Mouse (Mus musculus) c-Kit-positive CD71-positive TER-119-negative erythroid progenitor cells, embryonic 14.5 days (primary cell): ENCODE results near the gene Adra1d.

Experiments
- DNase-seq: peaks from one replicate; pipeline ENCODE4 v3.0.0-alpha.2; 2013; ENCODE audit warnings: low read depth

The Adra1d gene

GRCm38 (mm10) chr2:131539780-131540179 lies 22.3 kb downstream of the Adra1d start:
- DNase-seq = no peak

DNA sequence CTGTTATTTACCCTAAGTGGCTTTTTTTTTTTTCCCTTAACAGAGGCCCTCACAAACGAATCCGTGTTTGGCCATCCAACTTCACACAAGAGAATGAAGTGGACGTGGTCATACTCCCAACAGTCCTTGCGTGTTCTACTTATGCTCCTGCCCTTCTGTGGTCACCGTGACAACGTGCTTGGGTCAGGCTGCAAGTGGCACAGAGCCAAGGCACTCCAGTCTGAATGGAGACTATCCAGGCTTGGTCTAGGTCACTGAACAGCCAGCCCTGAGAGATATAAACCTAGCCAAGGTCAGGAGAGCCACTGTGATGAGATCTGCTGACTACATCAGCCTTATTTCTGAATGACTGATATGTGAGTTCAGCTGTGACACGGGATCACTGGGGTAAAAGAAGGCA lies 23.7 kb downstream of the Adra1d start:
- DNase-seq = no peak

DNA sequence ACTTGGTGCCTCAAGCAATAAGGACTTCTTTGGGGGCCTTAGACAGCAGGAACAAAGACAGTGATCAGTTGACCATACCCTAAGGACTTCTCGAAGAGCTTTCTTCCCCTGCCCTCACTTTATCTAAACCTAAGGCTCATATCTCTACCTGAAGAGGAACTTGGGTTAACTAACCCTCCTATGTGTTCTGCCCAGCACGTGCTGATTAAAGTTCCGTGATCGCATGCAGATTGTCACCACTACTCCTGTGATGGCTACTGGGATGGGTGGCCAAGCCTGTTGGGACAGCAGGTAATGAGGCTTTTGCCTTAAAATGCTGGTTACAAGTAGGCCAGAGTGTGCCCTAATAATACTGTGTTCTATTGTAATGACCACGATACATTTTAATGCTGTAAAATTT lies 26.9 kb downstream of the Adra1d start:
- no peak for DNase-seq

- DNase-seq = no peak
Observed at GRCm38 (mm10) chr2:131531271-131531670, 30.8 kb downstream of the Adra1d start.

GRCm38 (mm10) chr2:131530623-131531008 lies 31.5 kb downstream of the Adra1d start:
- DNase-seq = no peak

GRCm38 (mm10) chr2:131529898-131530622 lies 32.0 kb downstream of the Adra1d start:
- DNase-seq = peak; percentile 48

DNA sequence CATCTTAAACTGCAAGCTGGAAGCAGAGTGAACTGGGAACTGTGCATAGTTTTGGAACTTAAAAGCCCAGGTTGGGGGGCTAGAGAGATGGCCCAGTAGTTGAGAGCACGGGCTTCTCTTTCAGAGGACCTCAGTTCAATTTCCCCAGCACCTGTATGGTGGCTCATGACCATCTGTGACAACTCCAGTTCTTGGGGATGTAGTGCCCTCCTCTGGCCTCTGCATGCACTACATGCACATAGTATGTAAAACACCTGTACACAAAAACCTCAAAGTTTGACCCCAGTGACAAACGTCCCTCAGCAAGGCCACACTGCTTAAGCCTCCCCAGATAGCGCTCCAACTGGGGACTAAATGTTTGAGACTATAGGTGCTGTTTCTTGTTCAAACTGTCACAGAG lies 35.0 kb downstream of the Adra1d start:
- DNase-seq = peak; percentile 55

DNA sequence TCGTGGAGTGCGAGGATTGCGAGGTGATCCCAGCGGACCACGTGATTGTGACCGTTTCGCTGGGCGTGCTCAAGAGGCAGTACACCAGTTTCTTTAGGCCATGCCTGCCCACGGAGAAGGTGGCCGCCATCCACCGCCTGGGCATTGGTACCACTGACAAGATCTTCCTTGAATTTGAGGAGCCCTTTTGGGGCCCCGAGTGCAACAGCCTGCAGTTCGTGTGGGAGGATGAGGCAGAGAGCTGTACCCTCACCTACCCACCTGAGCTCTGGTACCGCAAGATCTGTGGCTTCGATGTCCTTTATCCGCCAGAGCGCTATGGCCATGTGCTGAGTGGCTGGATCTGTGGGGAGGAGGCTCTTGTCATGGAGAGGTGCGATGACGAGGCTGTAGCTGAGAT lies 41.3 kb downstream of the Adra1d start:
- DNase-seq = no peak

DNA sequence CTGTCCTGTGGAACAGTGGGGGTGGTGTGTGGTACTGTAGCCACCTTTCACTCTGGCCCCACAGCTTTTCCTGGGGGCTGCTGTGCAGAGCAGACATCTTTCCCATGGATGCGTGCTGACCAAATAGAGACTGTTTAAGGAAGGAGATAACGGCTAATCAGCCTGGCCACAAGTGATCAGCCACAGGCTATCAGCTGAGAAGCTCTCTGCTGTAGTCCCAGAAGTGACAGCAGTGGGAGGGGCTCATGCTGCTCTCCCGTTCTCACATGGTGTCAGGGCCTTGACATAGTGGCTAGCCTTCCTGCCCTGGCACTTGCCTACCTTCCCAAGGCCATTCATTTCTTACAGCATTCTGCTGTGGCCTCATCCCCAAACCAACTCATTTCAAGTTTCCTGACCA lies 43.3 kb downstream of the Adra1d start:
- DNase-seq = peak; percentile 55

- DNase-seq = no peak
Observed at GRCm38 (mm10) chr2:131517550-131517949, 44.5 kb downstream of the Adra1d start.

GRCm38 (mm10) chr2:131514055-131514621 lies 47.9 kb downstream of the Adra1d start:
- DNase-seq = no peak

DNA sequence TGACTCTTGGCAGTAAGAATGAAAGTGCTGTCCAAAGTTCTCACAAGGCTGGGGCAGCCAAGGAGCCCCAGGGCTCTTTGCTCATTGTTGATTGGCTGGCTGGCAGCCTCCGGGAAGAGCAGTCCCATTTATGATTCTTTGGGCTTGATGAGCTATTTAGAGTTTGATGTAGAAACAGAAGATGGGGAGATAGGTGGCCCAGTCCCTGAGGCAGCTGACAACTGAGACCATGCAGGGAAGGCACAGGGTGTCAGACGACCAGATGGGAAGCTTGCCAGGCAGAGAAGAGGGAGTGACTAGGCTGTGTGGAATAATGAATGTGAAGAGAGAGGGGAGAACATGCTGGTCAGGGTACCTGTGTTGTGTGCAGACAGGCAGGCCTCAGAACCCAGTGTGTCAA lies 48.6 kb downstream of the Adra1d start:
- DNase-seq = no peak

DNA sequence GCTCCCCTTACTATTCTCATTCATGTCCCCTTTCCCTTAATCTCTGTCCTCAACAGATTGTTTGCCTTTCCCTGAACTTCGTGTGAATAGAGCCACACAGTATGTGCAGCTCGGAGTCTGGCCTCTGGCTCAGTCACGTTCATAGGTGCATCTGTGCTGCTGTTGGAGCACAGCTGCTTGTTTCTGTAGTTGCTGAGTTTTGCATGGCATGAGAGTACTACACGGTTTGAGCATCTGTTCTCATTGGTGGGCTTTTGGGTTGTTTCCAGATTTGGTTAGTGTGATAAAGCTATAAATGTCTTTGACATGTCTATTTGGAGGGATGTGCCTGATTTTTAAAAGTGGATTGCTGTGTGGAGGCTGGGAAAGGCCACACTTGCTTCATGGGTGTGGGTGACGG lies 51.6 kb downstream of the Adra1d start:
- DNase-seq = no peak

DNA sequence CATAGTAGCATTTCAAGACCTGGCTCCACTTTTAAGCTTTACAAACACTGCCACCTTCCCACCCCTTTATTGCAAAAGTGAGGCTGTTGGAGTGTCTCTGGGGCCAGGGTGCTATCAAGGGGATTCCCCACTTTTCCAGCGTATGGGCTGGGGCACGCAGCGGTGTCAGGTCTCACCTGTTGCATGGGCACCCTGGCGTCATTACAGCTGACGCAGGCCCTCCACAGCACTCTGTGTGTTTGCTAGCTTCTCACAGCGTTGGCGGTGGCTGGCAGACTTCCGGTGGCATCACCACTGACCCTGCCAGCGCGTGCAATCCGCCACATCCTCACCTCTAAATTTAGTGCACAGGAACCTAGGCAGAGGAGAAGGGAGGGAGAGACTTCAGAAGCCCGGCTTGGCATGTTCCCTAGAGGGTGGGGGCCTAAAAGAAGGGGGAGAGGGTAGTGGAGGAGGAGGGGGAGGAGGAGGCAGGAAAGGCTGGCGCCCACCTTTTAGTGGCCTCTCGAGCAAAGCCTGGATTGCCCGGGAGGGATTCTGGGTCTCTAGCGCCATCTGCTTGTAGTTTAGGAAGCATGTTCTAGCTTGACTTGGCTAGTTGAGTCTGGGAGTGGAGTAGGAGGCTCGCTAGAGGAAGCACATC lies 52.3 kb downstream of the Adra1d start:
- no peak for DNase-seq

DNA sequence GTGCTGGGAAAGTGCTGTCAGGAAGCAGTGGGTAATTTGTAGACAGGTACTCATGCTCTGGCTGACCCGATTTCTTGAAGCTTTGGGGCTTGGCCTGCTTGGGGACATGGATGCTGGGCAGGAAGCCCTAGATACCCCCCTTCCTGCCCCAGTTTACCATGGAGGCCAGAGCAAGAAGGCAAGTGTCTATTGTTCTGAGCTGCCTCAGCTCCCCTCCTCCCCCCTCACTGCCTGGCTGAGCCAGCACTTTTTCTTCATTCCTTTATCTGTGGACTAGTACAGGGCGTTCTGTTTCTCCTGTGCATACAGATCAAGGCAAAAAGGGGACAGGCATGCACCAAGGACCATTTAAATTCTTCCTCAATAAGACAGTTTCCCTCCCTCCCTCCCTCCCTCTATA lies 53.6 kb downstream of the Adra1d start:
- DNase-seq = no peak

- DNase-seq = no peak
Observed at GRCm38 (mm10) chr2:131506358-131506757, 55.7 kb downstream of the Adra1d start.

DNA sequence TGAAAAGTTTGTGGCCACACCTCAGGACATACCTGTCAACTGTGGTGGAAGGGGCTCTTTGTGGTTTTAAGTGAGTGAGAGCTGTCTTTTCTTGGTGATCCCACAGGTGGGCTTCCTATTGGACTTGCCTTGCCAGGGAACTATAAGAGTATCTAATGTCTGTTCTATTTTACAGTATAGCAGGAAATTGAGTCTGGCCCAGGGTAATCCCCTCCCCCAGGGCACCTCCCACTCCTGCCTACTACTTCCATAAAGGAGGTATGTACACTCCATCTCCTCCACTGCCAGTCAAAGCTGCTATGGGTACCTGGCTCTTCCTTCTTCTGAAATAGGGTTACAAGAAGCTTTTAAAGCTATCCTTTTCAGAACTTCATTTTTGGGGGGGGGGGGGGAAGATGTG lies 56.7 kb downstream of the Adra1d start:
- DNase-seq = no peak

DNA sequence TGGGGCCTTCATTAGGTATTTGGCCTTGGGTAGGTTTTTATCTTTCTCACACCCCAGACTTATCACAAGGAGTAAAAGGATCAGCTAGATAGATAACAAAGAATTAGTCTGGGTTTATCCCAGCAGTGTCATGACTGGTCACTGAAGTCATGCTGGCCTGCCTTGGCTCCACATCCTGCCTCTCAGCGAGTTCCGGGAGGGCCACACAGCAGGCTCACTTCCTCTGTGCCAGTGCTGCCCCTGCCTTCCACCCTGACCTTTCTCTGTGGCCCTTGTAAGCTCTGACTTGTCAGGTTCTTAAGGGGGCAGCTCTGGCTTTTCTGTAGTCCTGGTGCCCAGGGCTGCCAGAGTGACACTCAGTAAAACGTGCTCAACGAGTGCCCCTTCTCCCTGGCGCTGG lies 59.5 kb downstream of the Adra1d start:
- no peak for DNase-seq

DNA sequence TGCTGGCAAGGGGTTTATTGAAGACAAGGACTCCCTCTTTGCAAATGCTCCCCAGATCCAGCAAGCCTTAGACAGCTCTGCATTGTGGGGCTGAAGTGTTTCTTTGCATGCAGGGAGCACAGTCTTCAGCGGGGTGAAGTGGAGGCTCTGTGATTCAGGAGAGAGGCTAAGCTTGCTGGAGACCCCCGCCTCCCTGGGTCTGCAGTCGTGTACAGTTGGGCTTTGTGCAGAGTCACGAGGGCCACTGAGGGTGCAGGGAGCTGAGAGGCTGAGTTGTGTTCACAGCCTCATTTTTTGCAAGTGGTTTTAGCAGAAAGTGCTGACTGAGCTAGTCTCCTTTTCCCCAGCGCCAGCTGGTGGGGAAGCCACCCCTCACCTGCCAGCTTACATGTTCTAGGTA lies 60.2 kb downstream of the Adra1d start:
- DNase-seq = no peak

- no peak for DNase-seq
Observed at GRCm38 (mm10) chr2:131499290-131499845, 62.7 kb downstream of the Adra1d start.

DNA sequence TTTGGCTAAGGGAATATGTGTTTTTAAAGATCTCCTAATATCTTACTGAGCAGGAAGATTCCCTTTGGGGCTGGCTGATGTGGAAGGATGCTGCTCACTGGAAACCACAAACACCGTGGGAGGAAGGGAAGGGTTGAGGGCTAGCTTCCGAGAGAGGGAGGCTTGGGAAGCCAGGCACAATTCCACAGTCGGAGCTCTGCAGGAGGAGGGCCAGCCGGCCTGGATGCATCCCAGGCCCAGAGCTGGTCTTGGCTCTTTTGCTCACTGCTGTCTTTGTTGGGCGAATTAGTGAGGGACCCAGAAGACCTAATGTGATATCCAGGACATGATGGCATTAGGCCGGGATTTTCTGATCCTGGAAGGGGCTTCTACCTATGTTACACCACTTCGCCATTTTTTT lies 63.9 kb downstream of the Adra1d start:
- DNase-seq = no peak

DNA sequence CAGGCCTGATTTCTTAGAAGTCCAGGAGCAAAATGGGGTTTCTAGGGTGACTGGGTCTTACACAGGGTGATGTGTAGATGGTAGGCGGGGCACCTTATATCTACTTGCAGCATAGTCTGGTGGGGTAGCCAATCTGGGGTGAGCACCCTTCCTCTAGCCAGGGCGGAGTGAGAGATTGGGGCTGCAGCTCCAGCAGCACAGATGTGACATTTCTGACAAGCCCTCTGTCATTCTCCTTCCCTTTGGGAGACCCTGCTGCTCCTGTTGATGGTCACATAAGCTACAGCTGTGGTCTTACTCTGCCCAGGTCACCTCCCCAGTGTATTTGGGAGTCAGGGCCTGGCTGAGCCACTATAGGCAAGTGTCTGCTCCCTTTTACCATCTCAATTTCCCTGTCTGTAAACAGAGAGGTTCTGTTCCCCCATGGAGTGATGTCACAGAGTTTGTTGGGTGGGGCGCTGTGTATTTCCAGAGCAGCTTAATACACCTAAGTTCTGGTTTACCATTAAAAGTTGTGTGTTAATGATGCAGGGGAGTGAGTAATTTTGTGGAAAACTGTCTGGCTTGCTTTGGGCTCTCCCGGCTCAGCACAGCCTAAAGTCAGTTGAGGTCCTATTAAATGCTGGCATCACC lies 64.7 kb downstream of the Adra1d start:
- peak; percentile 79 for DNase-seq
